Mouse (Mus musculus): ENCODE results near the gene Vasp.

The Vasp gene

DNA sequence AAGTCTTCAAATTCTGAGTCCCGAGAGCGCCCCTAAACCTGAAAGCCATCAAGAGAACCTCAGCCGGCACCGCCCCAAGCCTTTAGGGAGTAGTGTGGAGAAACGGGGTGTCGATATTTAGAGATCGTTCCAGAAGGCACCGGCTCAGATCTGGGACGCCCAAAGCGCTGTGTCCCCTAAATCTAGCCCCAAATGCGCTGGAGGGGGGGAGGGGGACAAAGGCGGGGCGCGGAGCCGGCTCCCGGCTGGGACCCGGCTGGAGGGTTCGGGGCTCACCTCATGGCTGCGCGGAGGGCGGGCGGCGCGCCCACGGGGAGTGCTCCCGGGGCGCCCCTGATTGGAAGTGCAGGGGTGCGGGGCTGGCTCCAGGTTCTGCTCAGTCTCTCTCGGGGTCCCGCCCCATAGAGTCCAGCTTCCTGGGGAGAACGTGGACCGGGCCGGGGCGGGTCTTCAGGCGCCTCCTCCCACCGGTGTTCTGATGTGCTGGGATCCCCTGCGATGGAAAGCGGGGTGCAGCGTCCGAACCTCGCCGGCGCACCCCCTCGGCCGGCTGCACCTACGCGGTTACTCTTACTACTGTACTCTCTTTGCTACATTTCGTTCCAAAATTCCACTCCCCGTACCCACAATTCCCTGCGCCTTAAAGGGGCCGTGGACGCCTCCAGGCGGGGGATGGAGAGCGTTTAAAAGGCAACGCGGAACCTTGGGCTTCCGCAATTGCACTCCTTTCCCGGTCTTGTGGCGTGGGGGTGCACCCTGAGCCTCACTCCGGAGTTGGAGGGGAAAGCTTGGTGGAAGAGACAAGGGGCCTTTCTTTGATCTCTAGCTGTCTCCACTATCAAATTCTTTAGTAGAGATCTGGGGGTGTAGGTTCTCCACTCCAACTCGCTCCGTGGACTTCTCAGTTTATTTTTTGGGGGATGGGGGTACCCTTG is at the start of gene Vasp:
Vasp (minus strand) TSS at position 580 of the 935 bp plus-strand sequence.
- DNase-seq (ENCODE audit: low spot score in 2 of 2) = peak; percentile 77 to 83

DNA sequence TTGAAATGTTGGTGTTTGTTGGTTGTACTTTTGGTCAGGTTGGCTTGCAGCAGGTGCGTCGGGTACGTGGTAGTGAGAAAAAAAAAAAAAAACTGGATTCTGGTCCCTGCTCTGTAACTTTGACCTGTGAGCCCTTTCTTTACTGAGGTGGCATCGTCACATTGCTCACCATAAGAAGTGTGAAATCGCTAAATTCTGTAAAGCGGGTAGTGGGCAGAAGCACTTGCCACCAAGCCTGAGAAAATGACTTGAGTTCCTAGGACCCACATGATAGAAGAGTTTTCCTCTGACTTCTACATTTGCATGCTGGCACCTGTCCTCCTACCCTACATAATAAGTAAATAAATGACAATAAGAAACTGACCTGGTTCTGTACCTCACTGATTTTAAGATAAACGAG is 49.0 kb upstream of the Vasp start:
- DNase-seq (ENCODE audit: low spot score in 2 of 2) = no peak

DNA sequence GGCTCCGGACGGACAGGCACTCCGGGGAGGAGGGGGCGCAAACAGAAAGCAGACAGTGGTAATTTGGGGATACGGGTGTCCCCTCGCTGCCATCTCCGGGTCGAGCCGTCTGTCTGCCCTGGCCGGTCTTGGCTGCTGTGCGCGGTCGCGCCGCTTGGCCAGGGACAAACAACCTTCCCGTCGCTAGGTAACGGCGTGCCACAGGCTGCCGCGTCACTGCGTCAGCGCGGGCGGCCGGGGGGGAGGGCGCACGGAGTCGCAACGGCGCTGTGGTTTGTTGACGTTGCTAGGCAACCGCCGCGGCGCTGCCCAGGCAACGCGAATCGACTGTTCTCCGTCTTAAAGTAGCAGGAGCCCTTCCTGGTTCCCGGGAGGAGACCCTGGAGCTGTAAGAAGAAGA is 48.3 kb upstream of the Vasp start:
- peak; percentile 92 to 98 for DNase-seq (ENCODE audit: low spot score in 2 of 2)

DNA sequence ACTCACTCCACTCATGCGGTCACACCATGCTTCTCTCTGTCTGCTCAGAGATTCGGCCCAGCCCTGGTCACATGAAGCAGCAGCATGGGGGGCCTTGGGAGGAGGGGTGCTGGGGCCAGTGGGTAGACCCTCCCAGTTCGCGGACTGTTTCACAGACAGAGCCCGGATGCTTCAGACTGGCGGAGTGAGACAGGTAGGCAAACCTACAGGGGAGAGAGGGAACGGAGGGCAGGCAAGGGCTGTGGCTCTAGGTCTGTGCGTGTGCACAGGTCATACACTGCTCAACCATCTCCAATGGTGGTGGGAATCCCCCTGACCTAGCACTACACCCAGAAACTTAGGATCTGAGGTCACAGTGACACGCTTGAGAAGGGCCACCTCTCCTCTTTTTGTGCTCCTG is 47.8 kb upstream of the Vasp start:
- no peak for DNase-seq (ENCODE audit: low spot score in 2 of 2)

DNA sequence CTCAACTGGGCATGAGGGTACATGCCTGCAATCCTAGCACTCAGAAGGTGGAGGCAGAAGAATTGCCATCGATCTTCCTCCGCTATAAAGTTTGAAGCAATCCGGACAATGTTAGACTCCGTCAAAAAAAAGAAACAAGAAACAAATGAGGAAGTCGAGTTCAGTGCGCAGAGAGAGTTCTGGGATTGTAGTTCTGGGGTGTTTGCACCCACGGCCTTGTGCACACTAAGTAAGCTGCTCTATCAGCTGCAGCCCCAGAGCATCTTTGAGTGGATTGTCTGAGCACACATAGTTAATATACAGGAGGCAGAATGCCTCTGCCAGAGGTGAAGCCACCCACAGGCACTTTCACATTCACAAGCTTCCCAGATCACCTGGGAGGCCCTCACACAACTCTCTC is 47.1 kb upstream of the Vasp start:
- no peak for DNase-seq (ENCODE audit: low spot score in 2 of 2)

DNA sequence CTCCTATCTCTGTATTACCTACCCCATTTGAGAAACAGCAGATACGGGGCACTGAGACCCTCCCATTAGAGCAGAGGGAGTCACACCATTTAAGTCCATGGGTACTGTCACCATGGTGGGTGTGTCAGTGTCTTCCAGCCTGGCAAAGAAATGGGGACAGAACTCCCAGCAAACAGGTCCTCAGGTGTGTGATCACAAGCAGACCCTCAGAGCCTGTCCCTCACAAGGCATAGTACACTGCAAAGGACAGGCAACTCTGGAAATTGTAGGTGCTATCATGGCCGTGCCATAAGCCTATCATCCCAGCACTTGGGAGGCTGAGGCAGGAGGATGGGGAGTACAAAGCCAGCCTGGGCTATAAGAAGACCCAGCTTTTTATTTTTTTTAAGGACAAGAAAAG is 46.6 kb upstream of the Vasp start:
- no peak for DNase-seq (ENCODE audit: low spot score in 2 of 2)

DNA sequence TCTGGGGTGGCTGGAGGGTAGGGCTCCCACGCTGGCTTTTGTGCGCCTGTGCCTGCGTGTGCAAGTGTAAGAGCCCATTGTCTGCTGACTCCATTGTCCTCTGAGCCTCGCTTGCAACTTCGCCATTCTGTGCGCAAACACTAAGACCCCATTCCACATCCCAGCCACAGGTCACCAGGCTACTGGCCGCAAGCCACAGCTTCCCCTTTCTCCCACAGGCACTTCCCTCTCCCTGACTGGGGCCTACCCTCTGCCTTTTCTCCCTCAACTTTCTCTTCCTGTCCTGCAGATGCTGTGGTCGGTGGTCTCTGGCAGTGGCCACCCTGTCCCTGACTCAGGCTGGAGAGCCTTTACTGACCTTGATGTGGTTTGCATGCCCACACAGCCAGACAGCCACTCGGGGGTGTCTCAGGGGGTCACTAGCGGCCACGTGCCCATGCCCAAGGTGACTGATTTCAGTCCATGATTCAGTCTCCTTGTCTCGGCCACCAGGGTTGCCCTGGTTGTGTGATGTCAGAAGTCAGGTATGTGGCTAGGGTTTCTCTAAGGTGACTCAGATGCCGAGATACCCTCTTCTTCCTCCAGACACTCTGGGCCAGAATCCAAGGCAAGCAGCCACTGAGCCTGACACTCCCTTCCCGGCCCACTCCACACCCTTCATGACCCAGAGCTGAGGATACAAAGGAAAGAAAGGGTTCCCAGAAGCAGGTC is 45.0 kb upstream of the Vasp start:
- no peak for DNase-seq (ENCODE audit: low spot score in 2 of 2)

DNA sequence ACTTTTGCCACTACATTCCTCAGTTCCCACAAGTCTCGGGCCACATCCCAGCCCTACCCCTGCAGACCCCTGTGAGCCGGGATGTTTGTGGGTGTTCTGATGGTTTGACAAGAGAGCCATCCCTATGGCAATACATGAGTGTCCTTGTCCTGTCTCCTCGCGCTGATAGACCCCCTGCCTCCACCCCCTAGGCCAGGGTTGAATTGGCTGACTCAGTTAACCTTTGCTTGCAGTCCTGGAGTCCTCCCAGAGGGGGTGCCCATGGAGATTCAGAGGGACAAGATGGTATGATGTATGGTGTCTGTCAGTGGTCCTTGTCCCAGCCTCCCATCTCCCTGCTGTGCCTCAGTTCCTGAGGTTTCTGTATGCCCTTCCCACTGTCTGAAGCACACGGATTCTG is 42.4 kb upstream of the Vasp start:
- DNase-seq (ENCODE audit: low spot score in 2 of 2) = no peak

DNA sequence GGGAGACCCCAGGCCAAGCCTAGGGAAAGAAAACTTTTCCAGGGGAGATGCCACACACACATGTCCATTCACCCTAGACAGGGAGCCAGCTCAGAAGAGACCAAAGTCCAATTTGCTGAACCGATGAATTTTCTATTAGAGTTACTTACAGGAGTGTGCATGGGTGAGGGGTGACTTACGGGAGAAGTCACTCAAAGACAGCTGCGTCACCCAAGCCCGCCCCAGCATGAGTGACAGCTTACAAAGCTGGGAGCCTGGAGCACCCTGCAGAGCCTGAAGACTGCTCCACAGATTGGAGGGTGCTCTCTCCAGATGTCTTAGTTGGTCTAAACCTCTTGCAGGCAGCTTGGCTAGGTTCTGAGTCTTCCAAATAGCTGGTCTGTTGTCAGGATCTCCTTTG is 40.4 kb upstream of the Vasp start:
- no peak for DNase-seq (ENCODE audit: low spot score in 2 of 2)

DNA sequence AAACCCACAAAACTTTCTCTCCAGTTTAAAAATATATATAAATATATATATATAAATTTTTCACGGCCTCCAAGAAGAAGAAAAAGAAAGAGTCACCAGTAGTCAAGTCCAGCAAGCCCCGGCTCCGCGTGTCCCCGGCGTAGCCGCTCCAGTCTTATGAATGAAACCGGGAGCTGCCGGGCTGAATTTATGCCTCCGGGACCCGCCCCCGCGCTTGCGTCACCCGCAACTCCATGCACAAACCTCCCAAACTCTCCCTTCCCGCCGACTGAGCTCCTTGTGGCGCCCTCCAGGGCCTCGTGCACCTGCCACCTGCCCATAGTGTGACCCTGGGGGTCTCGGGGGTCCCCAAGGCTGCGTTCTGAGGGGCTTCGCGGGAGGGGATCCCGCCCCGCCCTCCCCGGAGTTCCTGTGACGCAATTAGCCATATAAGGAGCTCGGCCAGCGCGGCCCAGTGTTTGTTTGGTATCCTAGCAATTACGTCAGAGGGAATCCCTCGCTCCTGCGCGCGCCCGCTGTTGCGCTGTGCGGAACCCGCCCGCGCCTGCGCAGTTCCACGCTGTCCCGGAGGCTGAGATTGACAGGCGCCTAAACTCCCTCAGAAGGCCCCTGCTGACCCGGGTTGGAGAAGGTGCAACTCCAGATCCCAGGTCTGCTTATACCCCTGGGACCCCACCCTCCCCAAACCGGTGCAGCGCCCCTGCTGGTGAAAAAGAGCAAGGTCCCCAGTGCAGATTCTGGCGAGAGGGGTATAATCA is 38.4 kb upstream of the Vasp start, which contains the start of gene Fosb:
Fosb (minus strand) TSS at position 168 of the 758 bp plus-strand sequence.
- DNase-seq (ENCODE audit: low spot score in 2 of 2) = peak; percentile 91 to 94

DNA sequence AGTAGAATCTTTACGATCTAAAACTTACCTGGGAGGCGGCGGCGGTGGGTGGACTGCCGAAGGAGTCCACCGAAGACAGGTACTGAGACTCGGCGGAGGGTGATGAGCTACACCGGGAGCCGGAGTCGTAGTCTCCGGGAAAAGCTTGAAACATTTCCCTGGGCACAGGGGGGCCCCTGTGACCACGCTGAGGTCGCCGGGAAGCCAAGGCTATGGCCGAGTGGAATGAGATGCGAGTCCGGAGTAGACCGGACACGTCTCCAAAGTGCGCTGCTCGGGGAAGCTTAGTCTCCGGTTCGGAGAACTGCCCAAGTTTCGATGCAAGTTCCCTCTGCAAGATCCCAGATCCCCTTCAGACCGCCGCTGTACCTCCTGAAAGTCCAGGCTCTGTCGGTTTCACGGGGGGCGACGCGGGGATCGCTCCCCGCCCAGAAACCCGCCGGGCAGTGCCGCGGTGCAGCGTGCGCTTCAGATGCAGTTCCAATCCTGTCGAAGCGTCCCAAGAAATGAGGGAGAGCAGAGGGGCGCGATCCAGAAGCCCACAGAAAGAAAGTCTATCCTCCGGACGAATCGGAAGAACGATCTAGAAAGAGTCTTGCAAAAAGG is 37.8 kb upstream of the Vasp start:
- no peak for DNase-seq (ENCODE audit: low spot score in 2 of 2)

DNA sequence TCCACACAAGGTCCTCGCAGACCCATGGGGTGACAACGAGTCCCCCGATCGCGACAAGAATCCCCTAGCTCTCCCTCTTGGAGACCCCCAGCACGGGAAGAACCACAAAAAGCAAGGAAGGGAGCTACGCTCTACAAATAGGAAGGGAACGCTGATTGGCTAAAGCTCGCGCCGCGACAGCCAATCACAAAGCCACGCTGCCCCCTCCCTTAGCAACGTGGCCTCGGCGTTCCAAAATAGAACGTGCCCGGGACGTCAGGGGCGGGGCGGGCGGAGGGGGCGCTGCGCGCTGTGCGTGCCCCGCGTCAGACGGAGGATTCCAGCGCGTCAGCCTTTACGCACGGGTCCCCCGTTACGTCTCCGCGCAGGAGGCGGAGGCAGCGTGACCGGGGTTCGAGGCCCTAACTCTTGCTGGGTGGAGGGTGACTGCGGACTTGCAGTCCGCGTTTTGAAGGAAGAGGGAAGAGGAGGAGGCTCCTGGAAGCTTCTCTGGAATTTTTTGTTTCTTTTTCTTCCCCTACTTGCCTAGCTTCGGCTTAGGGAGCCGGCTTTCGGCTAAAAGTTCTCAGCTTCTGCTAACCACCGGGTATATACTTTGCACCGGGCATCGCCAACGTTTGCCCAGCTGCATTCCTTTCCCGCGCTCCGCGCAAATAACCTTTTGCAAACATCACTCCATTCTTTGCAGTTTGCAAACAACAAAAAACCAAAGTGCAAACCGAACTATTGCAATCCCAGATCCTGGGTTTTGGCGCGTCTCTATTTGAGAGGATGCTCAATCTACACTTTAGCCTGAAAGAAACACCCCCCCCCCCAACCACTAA is 37.0 kb upstream of the Vasp start:
- DNase-seq (ENCODE audit: low spot score in 2 of 2) = peak; percentile 94 to 96

DNA sequence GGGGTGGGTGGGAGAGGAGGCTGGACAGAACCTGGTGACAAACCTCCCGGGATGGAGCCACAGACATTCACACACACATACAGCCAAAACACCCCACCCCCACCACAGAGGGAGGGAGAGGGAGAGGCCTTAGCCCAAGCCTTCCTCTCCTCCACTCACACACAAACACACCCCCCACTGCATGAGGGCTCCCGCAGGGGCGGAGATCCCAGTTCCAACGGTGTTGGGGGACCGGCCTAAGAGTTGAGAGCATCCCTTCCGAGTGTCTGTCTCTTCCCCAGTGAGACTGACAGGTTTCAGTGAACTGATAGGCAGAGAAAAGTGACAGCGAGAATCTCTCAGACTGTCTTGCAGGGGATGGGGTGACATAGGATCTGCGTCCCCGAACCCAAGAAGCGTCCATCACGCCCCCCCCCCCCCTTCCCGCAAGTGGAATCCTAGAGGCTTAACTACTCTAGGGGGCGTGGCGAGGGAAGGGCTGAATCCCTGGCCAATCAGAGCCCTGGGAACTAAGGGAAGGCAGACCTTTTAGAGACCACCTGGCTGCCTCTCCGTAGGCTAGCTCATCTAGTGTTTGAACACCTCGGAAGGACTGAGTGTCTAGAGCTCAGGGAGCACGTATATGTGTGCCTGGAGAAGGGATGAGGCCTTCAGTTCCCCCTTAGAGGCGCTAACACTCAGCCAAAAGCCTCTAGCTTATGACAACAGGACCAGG is 36.3 kb upstream of the Vasp start:
- DNase-seq (ENCODE audit: low spot score in 2 of 2) = peak in 1 of 2 experiments; percentile 78

DNA sequence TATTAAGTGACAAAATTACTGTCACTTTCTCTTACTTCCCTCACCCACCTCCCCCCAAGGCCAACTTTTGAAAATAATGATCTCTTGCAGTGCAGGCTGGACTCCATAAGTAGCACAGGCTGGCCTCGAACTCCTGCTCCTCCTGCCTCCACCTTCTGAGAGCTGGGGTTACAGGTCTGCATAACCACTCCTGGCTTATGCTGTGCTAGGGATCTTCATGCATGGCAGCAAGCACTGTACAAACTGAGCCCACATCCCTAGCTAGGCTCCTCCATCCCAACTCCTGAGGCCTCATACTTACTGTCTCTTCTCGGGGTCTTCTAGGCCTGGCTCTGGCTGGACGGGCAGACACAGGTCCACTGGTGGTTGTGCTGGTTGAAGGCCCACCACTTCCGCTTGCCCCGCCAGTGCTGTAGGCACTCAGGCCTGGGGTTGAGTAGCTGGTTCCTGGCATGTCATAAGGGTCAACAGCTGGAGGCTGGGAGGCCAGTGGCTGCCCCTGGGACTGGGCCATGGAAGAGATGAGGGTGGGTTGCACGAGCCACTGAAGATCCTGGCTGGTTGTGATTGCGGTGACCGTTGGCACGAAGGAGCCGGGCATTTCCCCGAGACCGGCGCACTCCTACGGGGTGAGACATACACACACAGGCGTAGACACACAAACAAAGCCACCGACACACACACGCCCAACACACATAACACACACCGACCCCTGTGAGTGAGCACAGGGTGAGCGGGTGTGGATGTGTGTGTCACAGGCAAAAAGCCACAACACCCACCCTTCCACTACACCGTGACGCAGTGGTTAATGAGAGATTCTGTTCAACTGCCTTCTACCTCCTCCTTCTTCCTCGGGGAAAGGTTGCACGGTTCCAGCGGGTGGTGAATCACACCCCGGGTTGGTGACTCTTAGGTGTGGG is 35.5 kb upstream of the Vasp start:
- no peak for DNase-seq (ENCODE audit: low spot score in 2 of 2)

DNA sequence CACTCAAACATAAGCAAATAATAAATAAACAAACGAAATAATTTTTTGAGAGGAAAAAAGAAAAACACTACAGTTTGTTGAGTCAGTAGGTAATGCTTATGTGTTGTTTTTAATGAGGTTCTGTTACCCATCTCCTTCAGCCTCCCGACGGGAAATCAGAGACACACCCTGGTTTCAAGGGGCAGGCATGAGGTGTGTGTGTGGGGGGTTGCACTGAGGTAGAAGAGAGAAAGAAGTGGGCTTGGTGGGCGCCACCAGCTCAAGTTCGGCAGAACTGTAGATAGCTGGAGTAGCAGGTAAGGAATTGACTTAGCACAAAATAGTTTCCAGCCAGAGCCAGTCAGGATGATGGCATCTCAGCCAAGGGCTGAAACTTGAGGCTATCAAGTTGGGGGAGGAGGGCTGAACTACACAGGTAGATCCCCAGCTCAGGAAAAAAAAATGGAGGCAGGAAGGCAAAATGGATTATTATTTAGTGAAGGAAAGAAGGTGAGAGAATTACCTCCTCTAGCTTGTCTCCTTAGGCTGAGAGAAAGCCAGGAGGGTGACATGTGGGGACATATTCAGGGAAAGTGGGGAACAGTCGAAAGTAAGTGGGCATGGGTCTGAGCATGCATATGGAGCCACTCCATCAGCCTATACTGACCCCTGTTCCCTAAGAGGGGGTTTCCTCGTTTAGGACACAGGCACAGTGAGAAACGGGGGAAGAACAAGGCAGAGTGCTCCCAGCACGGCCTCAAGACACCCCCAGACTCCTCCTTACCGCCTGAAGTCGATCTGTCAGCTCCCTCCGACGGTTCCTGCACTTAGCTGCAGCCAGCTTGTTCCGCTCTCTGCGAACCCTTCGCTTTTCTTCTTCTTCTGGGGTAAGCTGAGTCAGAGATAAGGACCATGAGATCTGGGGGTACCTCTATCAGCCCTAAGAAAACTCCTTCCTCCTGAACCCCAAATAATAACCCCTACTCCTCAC is 34.5 kb upstream of the Vasp start:
- DNase-seq (ENCODE audit: low spot score in 2 of 2) = no peak

DNA sequence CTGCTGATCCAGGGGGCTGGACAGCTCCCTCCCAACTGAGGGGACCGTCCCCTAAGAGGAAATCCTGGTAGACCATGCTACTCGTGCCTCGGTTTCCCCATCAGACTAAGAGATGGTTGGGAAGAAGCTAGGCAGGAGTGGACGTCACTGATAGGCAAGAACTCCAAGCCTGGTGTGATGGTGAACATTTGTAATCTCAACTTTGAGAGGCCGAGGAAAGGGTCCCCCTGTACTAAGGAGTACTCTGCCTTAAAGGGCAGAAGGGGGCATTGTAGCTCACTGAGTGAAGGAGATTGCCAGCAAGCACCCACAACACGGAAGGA is 33.8 kb upstream of the Vasp start:
- DNase-seq (ENCODE audit: low spot score in 2 of 2) = no peak

DNA sequence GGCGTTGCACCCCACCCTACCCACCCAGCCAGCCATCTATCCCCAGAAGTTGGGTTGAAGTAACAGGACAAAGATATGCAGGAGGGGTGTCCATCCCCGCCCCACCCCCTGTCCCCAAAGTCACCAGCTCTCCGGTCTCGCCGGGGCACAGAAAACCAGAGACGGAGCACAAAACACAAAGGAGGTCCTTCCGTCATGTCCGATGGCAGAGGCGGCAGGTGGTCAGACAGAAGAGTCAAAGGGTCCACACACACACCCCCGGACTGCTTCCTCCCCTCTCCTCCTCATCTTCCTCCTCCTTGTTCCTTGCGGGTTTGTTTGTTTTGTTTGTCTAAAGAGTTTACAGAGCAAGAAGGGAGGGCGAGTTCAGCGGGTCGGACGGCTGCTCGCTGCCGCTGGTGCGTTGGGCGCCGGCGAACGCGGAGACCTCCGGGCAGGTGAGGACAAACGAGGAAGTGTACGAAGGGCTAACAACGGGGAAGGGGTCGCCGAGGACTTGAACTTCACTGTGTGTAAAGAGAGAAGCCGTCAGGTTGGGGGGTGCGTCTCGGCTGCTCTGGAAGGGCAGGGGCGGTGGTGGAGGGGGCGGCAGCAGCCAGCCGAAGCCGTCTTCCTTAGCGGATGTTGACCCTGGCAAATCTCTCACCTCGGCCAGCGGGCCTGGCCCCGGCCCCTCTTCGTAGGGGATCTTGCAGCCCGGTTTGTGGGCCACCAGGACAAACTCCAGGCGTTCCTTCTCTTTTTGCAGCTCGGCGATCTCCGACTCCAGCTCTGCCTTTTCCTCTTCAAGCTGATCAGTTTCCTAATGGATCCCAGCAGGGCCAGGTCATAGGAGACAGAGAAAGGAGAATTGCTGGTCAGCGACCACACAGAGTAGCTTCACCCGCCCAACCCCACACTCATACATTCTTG is 33.1 kb upstream of the Vasp start:
- no peak for DNase-seq (ENCODE audit: low spot score in 2 of 2)

Measured in urinary bladder, postnatal 4 days (tissue).